Mouse (Mus musculus) spleen, adult 2 months (tissue): ENCODE data around the gene Stx16. TPM values are rescaled to one million over a fixed set of nuclear protein-coding genes. Genes with fewer than 3 reads are reported as not detected.

Source experiments
- DNase-seq, 2 experiments: peaks; one replicate each; pipeline versions ENCODE4 v3.0.0 to v3.0.0-alpha.2; 2012 to 2021; ENCODE audit warnings: low spot score in 2 of 2, low read depth in 1 of 2
- H3K27ac ChIP-seq: fragments of 200-500 bp; 2 replicates; pipeline ENCODE4 v1.5.1; 2012; ENCODE audit warnings: low read length, inconsistent platforms; ENCODE audit not compliant: insufficient read depth
- H3K27me3 ChIP-seq: fragments of 200-500 bp; 2 replicates; pipeline ENCODE4 v1.6.1; 2012; ENCODE audit warnings: mild to moderate bottlenecking, moderate library complexity, low read length, inconsistent platforms; ENCODE audit not compliant: control insufficient read depth, insufficient read depth
- H3K36me3 ChIP-seq: fragments of 200-500 bp; 2 replicates; pipeline ENCODE4 v1.6.1; 2012; ENCODE audit warnings: mild to moderate bottlenecking, low read length, inconsistent platforms; ENCODE audit not compliant: control insufficient read depth, insufficient read depth
- H3K4me1 ChIP-seq: fragments of 200-500 bp; 2 replicates; pipeline ENCODE4 v1.6.1; 2011; ENCODE audit warnings: inconsistent platforms; ENCODE audit not compliant: control insufficient read depth, insufficient read depth, insufficient read length
- H3K4me3 ChIP-seq: fragments of 200-500 bp; 2 replicates; pipeline ENCODE4 v1.5.1; 2011; ENCODE audit warnings: mild to moderate bottlenecking, inconsistent platforms; ENCODE audit not compliant: insufficient read depth, insufficient read length; ENCODE audit errors: extremely low read depth
- CTCF ChIP-seq: fragments of 200-500 bp; IDR thresholded peaks from 2 replicates; pipeline ENCODE4 v1.5.1; 2011; ENCODE audit warnings: mild to moderate bottlenecking, inconsistent platforms; ENCODE audit not compliant: insufficient read depth, insufficient read length, insufficient replicate concordance; ENCODE audit errors: extremely low read depth
- POLR2A ChIP-seq: fragments of 200-500 bp; IDR thresholded peaks from 2 replicates; pipeline ENCODE4 v1.6.1; 2011; ENCODE audit warnings: low read depth, low read length, inconsistent platforms
- WGBS: fragments of 180-500 bp; shearing (Covaris S2); methylation state at CpG from one replicate; pipeline ENCODE4 v1.1.7; 2018; 5-methylcytosine and 5-hydroxymethylcytosine counted together
- polyA plus RNA-seq: library from polyadenylated mRNA; depleted of rRNA; stranded (reverse); fragments of >200 nt; gene quantifications from 2 replicates; pipeline ENCODE4 v1.2.3, GENCODE M21; 2012

Gene Stx16
- polyA plus RNA-seq, 1 experiment, result 36.0 TPM

GRCm38 (mm10) chr2:174063527-174064211, 12.4 kb upstream of the Stx16 start:
- Histone ChIP-seq H3K27ac (no peak overlapping the region), H3K4me1 (no peaks in the 10 kb centered on the region), H3K36me3 (no peaks in the 10 kb centered on the region), H3K27me3 (no peaks in the 10 kb centered on the region), H3K4me3 (no peak overlapping the region)
- no peak for DNase-seq
- WGBS, result 85% methylated on average over 9 of the region's 9 CpGs
- TF ChIP-seq POLR2A, result no peak
- no peak for TF ChIP-seq CTCF

- no peak for DNase-seq
- H3K36me3 ChIP-seq, result no peaks in the 10 kb centered on the region
- H3K4me3 ChIP-seq, result no peak overlapping the region
- H3K4me1 ChIP-seq, result peaks cover 3% of the 10 kb centered on the region; the same call in 1 of the 2 replicates
- no peaks in the 10 kb centered on the region for H3K27me3 ChIP-seq
- 90% methylated on average over 6 of the region's 6 CpGs for WGBS
- no peak overlapping the region for H3K27ac ChIP-seq
- TF ChIP-seq CTCF, result no peak
- no peak for TF ChIP-seq POLR2A
Observed at GRCm38 (mm10) chr2:174067793-174068419, 8.2 kb upstream of the Stx16 start.

- DNase-seq, result no peak
- Histone ChIP-seq H3K4me1 (peaks cover 3% of the 10 kb centered on the region; the same call in 1 of the 2 replicates), H3K27me3 (no peaks in the 10 kb centered on the region), H3K4me3 (no peak overlapping the region), H3K27ac (no peak overlapping the region), H3K36me3 (no peaks in the 10 kb centered on the region)
- no peak for TF ChIP-seq POLR2A
- TF ChIP-seq CTCF, result no peak
- 33% methylated on average over 3 of the region's 3 CpGs for WGBS
Observed at GRCm38 (mm10) chr2:174069532-174070049, 6.5 kb upstream of the Stx16 start.

GRCm38 (mm10) chr2:174071406-174071805, 4.7 kb upstream of the Stx16 start:
- Histone ChIP-seq H3K36me3 (no peaks in the 10 kb centered on the region), H3K4me3 (no peak overlapping the region), H3K27ac (no peak overlapping the region), H3K27me3 (no peaks in the 10 kb centered on the region), H3K4me1 (peaks cover 9% of the 10 kb centered on the region; the same call in 1 of the 2 replicates)
- TF ChIP-seq CTCF, result no peak
- no peak for TF ChIP-seq POLR2A
- 85% methylated on average over 5 of the region's 5 CpGs for WGBS
- DNase-seq, result no peak

GRCm38 (mm10) chr2:174073156-174073790, 2.8 kb upstream of the Stx16 start:
- WGBS, result 85% methylated on average over 5 of the region's 5 CpGs
- no peak for DNase-seq
- no peaks in the 10 kb centered on the region for H3K36me3 ChIP-seq
- H3K27me3 ChIP-seq, result no peaks in the 10 kb centered on the region
- peaks cover 9% of the 10 kb centered on the region; the same call in 1 of the 2 replicates for H3K4me1 ChIP-seq
- no peak overlapping the region for H3K27ac ChIP-seq
- H3K4me3 ChIP-seq, result no peak overlapping the region
- TF ChIP-seq POLR2A (no peak), CTCF (no peak)

GRCm38 (mm10) chr2:174074621-174075020, 1.5 kb upstream of the Stx16 start:
- no peak overlapping the region for H3K27ac ChIP-seq
- DNase-seq, result no peak
- TF ChIP-seq POLR2A, result no peak
- no peak for TF ChIP-seq CTCF
- 14% methylated on average over 8 of the region's 13 CpGs for WGBS
- H3K27me3 ChIP-seq, result no peaks in the 10 kb centered on the region
- H3K36me3 ChIP-seq, result no peaks in the 10 kb centered on the region
- H3K4me1 ChIP-seq, result peaks cover 9% of the 10 kb centered on the region; the same call in 1 of the 2 replicates
- no peak overlapping the region; the same call in 1 of the 2 replicates for H3K4me3 ChIP-seq
